Mouse (Mus musculus) CH12.LX (cell line): ENCODE measurements around the gene Ist1. TPM values are rescaled to one million over a fixed set of nuclear protein-coding genes. Genes with fewer than 3 reads are reported as not detected.

Source experiments
- DNase-seq: peaks from one replicate; pipeline ENCODE4 v3.0.0-alpha.2; 2013; ENCODE audit errors: extremely low read depth
- H3K27ac ChIP-seq: 2 replicates; pipeline ENCODE4 v1.5.1; 2012; ENCODE audit warnings: low read depth, mild to moderate bottlenecking, control low read depth, moderate library complexity; ENCODE audit not compliant: insufficient read depth
- H3K27me3 ChIP-seq: replicated peaks from 2 replicates; pipeline ENCODE3; 2012; ENCODE audit warnings: inconsistent platforms
- H3K36me3 ChIP-seq, 2 experiments: replicated peaks in 1 of 2; 2 replicates each; pipeline versions ENCODE3 to v1.6.1; 2012; ENCODE audit warnings: inconsistent platforms in 1 of 2, low read length in 1 of 2, mild to moderate bottlenecking in 1 of 2, mixed read lengths in 1 of 2, moderate library complexity in 1 of 2; ENCODE audit not compliant: control insufficient read depth in 1 of 2, insufficient read depth in 1 of 2
- H3K4me1 ChIP-seq, 2 experiments: 2 replicates each; pipeline ENCODE4 v1.6.1; 2012; ENCODE audit warnings: inconsistent platforms in 1 of 2, moderate library complexity in 1 of 2; ENCODE audit not compliant: insufficient read depth in 2 of 2, control insufficient read depth in 1 of 2
- H3K4me2 ChIP-seq: 2 replicates; pipeline ENCODE4 v1.6.1; 2012; ENCODE audit warnings: low read depth, mild to moderate bottlenecking, control low read depth; ENCODE audit not compliant: poor library complexity, insufficient read depth, severe bottlenecking
- H3K4me3 ChIP-seq, 3 experiments: fragments of 150-350 bp in 1 of 3; sonication (generic) in 1 of 3; replicated peaks in 1 of 3; 2 replicates each; pipeline versions ENCODE3 to v1.5.1; 2011 to 2012; ENCODE audit warnings: low read depth in 2 of 3, low read length in 2 of 3, mild to moderate bottlenecking in 2 of 3, moderate library complexity in 2 of 3, control low read depth in 1 of 3, improper control_type of control experiment in 1 of 3, inconsistent platforms in 1 of 3, mixed read lengths in 1 of 3; ENCODE audit not compliant: poor library complexity in 1 of 3
- H3K79me2 ChIP-seq: replicated peaks from 2 replicates; pipeline ENCODE4 v1.6.1; 2012; ENCODE audit warnings: mild to moderate bottlenecking, moderate library complexity; ENCODE audit not compliant: control insufficient read depth, poor library complexity, insufficient read depth, severe bottlenecking; ENCODE audit errors: extremely low read depth
- H3K9ac ChIP-seq: 2 replicates; pipeline ENCODE4 v1.6.1; 2012; ENCODE audit warnings: low read depth, mild to moderate bottlenecking, control low read depth, moderate library complexity; ENCODE audit not compliant: insufficient read depth
- H3K9me3 ChIP-seq: replicated peaks from 2 replicates; pipeline ENCODE3; 2012; ENCODE audit warnings: low read length, inconsistent platforms, mixed read lengths
- BHLHE40 ChIP-seq: IDR thresholded peaks from 2 replicates; pipeline ENCODE4 v1.6.1; 2011; ENCODE audit warnings: mild to moderate bottlenecking, low read depth, low read length, improper control_type of control experiment
- CHD1 ChIP-seq: IDR thresholded peaks from 2 replicates; pipeline ENCODE4 v1.6.1; 2012; ENCODE audit warnings: low read depth, low read length, improper control_type of control experiment, inconsistent platforms
- CHD2 ChIP-seq: IDR thresholded peaks from 2 replicates; pipeline ENCODE4 v1.6.1; 2011; ENCODE audit warnings: low read length, improper control_type of control experiment
- E2F4 ChIP-seq: IDR thresholded peaks from 2 replicates; pipeline ENCODE4 v1.6.1; 2011; ENCODE audit warnings: low read depth, low read length, improper control_type of control experiment; ENCODE audit not compliant: insufficient replicate concordance
- ELF1 ChIP-seq: IDR thresholded peaks from 2 replicates; pipeline ENCODE4 v1.6.1; 2014; ENCODE audit warnings: low read depth, mild to moderate bottlenecking, inconsistent platforms, low read length, improper control_type of control experiment
- ETS1 ChIP-seq: conservative IDR thresholded peaks from 2 replicates; pipeline ENCODE4 v1.6.1; 2012; ENCODE audit warnings: low read depth, mild to moderate bottlenecking, inconsistent platforms, low read length, improper control_type of control experiment, moderate library complexity
- IRF4 ChIP-seq: IDR thresholded peaks from 2 replicates; pipeline ENCODE4 v1.6.1; 2014; ENCODE audit warnings: low read depth, mild to moderate bottlenecking, inconsistent platforms, low read length, improper control_type of control experiment
- JUN ChIP-seq: IDR thresholded peaks from 2 replicates; pipeline ENCODE4 v1.6.1; 2011; ENCODE audit warnings: low read depth, mild to moderate bottlenecking, low read length, improper control_type of control experiment, moderate library complexity; ENCODE audit not compliant: insufficient read depth
- KAT2A ChIP-seq: IDR thresholded peaks from 2 replicates; pipeline ENCODE4 v1.6.1; 2012; ENCODE audit warnings: low read length, improper control_type of control experiment, inconsistent platforms; ENCODE audit not compliant: insufficient replicate concordance
- MAX ChIP-seq: IDR thresholded peaks from 2 replicates; pipeline ENCODE4 v1.6.1; 2011; ENCODE audit warnings: low read length, improper control_type of control experiment
- MAZ ChIP-seq: IDR thresholded peaks from 2 replicates; pipeline ENCODE4 v1.6.1; 2012; ENCODE audit warnings: low read depth, mild to moderate bottlenecking, inconsistent platforms, low read length, improper control_type of control experiment, moderate library complexity
- MEF2A ChIP-seq: IDR thresholded peaks from 2 replicates; pipeline ENCODE4 v1.6.1; 2014; ENCODE audit warnings: low read depth, mild to moderate bottlenecking, inconsistent platforms, low read length, improper control_type of control experiment, borderline replicate concordance
- MXI1 ChIP-seq: IDR thresholded peaks from 2 replicates; pipeline ENCODE4 v1.6.1; 2011; ENCODE audit warnings: mild to moderate bottlenecking, low read depth, low read length, improper control_type of control experiment
- NELFE ChIP-seq: IDR thresholded peaks from 2 replicates; pipeline ENCODE4 v1.6.1; 2011; ENCODE audit warnings: low read depth, low read length, improper control_type of control experiment
- POLR2AphosphoS2 ChIP-seq: IDR thresholded peaks from 2 replicates; pipeline ENCODE4 v1.6.1; 2011; ENCODE audit warnings: low read depth, low read length, improper control_type of control experiment
- RAD21 ChIP-seq: IDR thresholded peaks from 2 replicates; pipeline ENCODE4 v1.6.1; 2011; ENCODE audit warnings: low read depth, mild to moderate bottlenecking, low read length, improper control_type of control experiment, moderate library complexity
- SIN3A ChIP-seq: IDR thresholded peaks from 2 replicates; pipeline ENCODE4 v1.6.1; 2012; ENCODE audit warnings: low read length, improper control_type of control experiment, inconsistent platforms
- TBP ChIP-seq: conservative IDR thresholded peaks from 2 replicates; pipeline ENCODE4 v1.6.1; 2011; ENCODE audit warnings: low read depth, low read length, improper control_type of control experiment
- USF2 ChIP-seq: conservative IDR thresholded peaks from 2 replicates; pipeline ENCODE4 v1.6.1; 2011; ENCODE audit warnings: low read depth, low read length, improper control_type of control experiment
- ZNF384 ChIP-seq: IDR thresholded peaks from 2 replicates; pipeline ENCODE4 v1.6.1; 2012; ENCODE audit warnings: low read depth, low read length, improper control_type of control experiment, inconsistent platforms
- dilution Hi-C: fragments of 300-500 bp; cut with MboI; formaldehyde crosslinking; loops from 2 replicates; pipeline ENCODE4 v1.14.3; 2020; ENCODE audit warnings: low sequenced_read_pairs; ENCODE audit not compliant: extremely low pct_unique_long_range_greater_than_20kb, extremely low pct_ligation_motif_present
- in situ Hi-C: fragments of 300-500 bp; cut with MboI; formaldehyde crosslinking; loops from 3 replicates; pipeline ENCODE4 v1.14.3; 2019; ENCODE audit warnings: low sequenced_read_pairs, low pct_ligation_motif_present, low pct_unique_long_range_greater_than_20kb, mixed read lengths
- polyA plus RNA-seq: library from polyadenylated mRNA; unstranded; fragments of >175 nt; gene quantifications from 2 replicates; pipeline ENCODE4 v1.2.1, GENCODE M21; 2012; ENCODE audit warnings: low read depth; ENCODE audit not compliant: insufficient read length
- total RNA-seq, 2 experiments: library from RNA; depleted of rRNA; stranded (reverse); fragments of 300-350 nt in 1 of 2; fragments of >200 nt in 1 of 2; gene quantifications; 2 replicates each; pipeline ENCODE4 v1.2.3; 2012 to 2014

Ist1 gene
- total and polyA plus RNA-seq, 3 experiments: 38.2 to 57.2 (median 53.1) TPM

GRCm38 (mm10) chr8:109675896-109676643, 17.0 kb downstream of the Ist1 start:
- dilution Hi-C loops: no loop called here
- no peaks in the 10 kb centered on the region; the same call in 1 of the 2 replicates for H3K79me2 ChIP-seq
- in situ Hi-C loops: no loop called here

GRCm38 (mm10) chr8:109673596-109673995, 19.5 kb downstream of the Ist1 start:
- H3K4me2 ChIP-seq: no peak overlapping the region
- no peak overlapping the region for H3K4me3 ChIP-seq
- no peaks in the 10 kb centered on the region for H3K79me2 ChIP-seq
- peaks cover 76 to 89% of the 10 kb centered on the region in 2 experiments for H3K36me3 ChIP-seq
- H3K9me3 ChIP-seq: no peaks in the 10 kb centered on the region
- no peaks in the 10 kb centered on the region for H3K27me3 ChIP-seq
- H3K9ac ChIP-seq: no peak overlapping the region
- H3K27ac ChIP-seq: no peak overlapping the region
- dilution Hi-C loops: no loop called here
- in situ Hi-C loops: no loop called here
- H3K4me1 ChIP-seq: no peaks in the 10 kb centered on the region
- DNase-seq: no peak
- no peak for TF ChIP-seq MAZ
- no peak for TF ChIP-seq CHD2
- TF ChIP-seq CHD1: no peak
- no peak for TF ChIP-seq BHLHE40
- TF ChIP-seq E2F4: no peak
- TF ChIP-seq NELFE: no peak
- TF ChIP-seq USF2: no peak
- no peak for TF ChIP-seq MAX
- no peak for TF ChIP-seq ETS1
- TF ChIP-seq POLR2AphosphoS2: no peak
- TF ChIP-seq SIN3A: no peak
- no peak for TF ChIP-seq MXI1
- TF ChIP-seq MEF2A: no peak
- TF ChIP-seq ELF1: no peak
- TF ChIP-seq IRF4: no peak

More at GRCm38 (mm10) chr8:109675896-109676643, 17.0 kb downstream of the Ist1 start:
- H3K9ac ChIP-seq: no peak overlapping the region
- H3K4me1 ChIP-seq: no peaks in the 10 kb centered on the region; a peak in 1 of 4 replicates
- H3K4me2 ChIP-seq: no peak overlapping the region
- no peak overlapping the region for H3K27ac ChIP-seq
- H3K36me3 ChIP-seq: peaks cover 80 to 94% of the 10 kb centered on the region in 2 experiments
- H3K4me3 ChIP-seq: no peak overlapping the region
- H3K9me3 ChIP-seq: no peaks in the 10 kb centered on the region
- H3K27me3 ChIP-seq: no peaks in the 10 kb centered on the region
- no peak for DNase-seq
- no peak for TF ChIP-seq ELF1
- TF ChIP-seq CHD1: no peak
- TF ChIP-seq JUN: no peak
- no peak for TF ChIP-seq KAT2A
- no peak for TF ChIP-seq ETS1
- TF ChIP-seq POLR2AphosphoS2: no peak
- no peak for TF ChIP-seq RAD21
- TF ChIP-seq TBP: no peak
- no peak for TF ChIP-seq E2F4
- TF ChIP-seq ZNF384: no peak
